Mouse (Mus musculus) T-cell, adult 66 days (primary cell): Measurements from ENCODE around the gene Gm12845. TPM values are rescaled to one million over a fixed set of nuclear protein-coding genes. Genes with fewer than 3 reads are reported as not detected.

Source experiments
- total RNA-seq, 2 experiments: library from RNA; stranded (reverse); gene quantifications; 3 replicates in 1 of 2; 4 replicates in 1 of 2; pipeline ENCODE4 v1.2.4; 2023

Gm12845 gene
- total RNA-seq = not detected

GRCm38 (mm10) chr4:117724112-117724511 lies at the start of gene Gm12845:
Gene Gm12845 (plus strand): TSS chr4:117724412.

GRCm38 (mm10) chr4:117681931-117682461 lies 42.2 kb upstream of the Gm12845 start, which contains the start of gene Dmap1:
Gene Dmap1 (minus strand): TSS chr4:117682273.

GRCm38 (mm10) chr4:117765416-117765815 lies 41.2 kb downstream of the Gm12845 start, which contains the start of gene Klf17:
Gene Klf17 (minus strand): TSS chr4:117765648.

Other genes with a start within 250 kb of the Gm12845 start
- 100 to 1,000 TPM; 162 to 178 TPM for gene Rnf220, start 227.4 kb upstream of the Gm12845 start, total RNA-seq
- gene Eri3, start 174.0 kb upstream of the Gm12845 start, total RNA-seq = 10 to 100 TPM; 57.9 to 63.6 TPM
- gene Dmap1, start 42.1 kb upstream of the Gm12845 start, total RNA-seq = 10 to 100 TPM; 30.5 to 31.9 TPM
- gene Klf17, start 41.2 kb downstream of the Gm12845 start, total RNA-seq = not detected
- gene Slc6a9, start 110.1 kb downstream of the Gm12845 start, total RNA-seq = 1 to 10 TPM in 1 of 2 experiments, under 1 TPM in 1; 0.99 to 1.3 TPM
- not detected for gene Ccdc24, start 148.1 kb downstream of the Gm12845 start, total RNA-seq
- under 1 TPM in 1 of 2 experiments, not detected in 1; 0.89 TPM for gene B4galt2, start 159.1 kb downstream of the Gm12845 start, total RNA-seq
- 100 to 1,000 TPM; 109 to 117 TPM for gene Atp6v0b, start 162.9 kb downstream of the Gm12845 start, total RNA-seq
- gene Dph2, start 167.6 kb downstream of the Gm12845 start, total RNA-seq = 10 to 100 TPM; 16.6 to 16.8 TPM
- 10 to 100 TPM; 39.2 to 51.1 TPM for gene Ipo13, start 190.6 kb downstream of the Gm12845 start, total RNA-seq
- under 1 TPM in 1 of 2 experiments, not detected in 1; 0.47 TPM for gene Artn, start 205.4 kb downstream of the Gm12845 start, total RNA-seq